Mouse (Mus musculus) mesoderm, embryonic 11.5 days (tissue): ENCODE data around the gene Acad8.

Experiments
- DNase-seq: peaks from one replicate; pipeline ENCODE4 v3.0.0-alpha.2; 2012; ENCODE audit warnings: low read depth, low spot score

Gene Acad8

DNA sequence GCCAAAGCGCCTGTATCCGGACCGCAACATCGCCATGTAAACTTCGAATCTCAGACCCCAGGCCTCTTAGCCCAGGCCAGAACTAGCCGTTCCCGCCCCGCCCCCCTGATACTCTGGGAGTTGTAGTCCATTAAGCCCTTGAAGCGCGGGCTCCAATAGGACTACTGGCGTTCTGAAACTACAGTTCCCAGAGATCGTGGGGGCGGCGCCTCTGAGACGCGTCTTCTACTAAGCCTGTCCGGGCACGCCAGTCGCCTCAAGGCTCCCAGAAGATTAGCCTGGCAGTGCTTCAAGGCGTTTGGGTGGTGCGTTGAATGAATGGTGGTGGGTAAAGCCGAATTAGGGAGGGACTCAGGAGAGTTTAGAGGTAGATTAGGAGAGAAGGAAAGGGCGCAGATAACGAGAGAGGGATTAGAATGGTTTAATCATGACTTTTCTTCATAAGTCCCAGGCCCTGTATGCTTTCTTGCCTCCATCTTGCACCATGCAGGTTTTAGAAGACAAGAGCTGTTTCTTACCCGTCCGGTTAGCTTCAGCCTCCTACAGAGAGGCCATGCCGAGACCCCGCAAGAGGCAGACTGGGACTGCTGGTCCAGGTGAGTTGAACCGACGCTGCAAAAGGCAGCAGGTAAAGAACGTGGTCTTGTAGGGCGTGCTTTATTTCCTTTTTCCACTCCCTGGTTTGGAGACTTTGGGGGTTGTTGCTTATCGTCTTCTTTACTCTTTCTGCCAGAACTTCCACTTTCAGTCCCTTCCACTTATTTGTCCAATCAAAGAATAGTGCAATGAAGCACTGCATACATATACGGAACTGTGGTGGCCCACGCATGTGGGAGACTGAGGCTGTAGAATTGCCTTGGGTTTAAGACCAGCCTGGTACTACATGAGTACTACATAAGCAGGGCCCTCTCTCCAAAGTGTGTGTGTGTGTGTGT, at the start of gene Acad8, which contains the start of gene Thyn1:
TSS of gene Acad8 (minus strand) at position 106 of the 935 bp plus-strand sequence.
TSS of gene Thyn1 (plus strand) at position 250 of the 935 bp plus-strand sequence.
- peak; percentile 95 for DNase-seq

DNA sequence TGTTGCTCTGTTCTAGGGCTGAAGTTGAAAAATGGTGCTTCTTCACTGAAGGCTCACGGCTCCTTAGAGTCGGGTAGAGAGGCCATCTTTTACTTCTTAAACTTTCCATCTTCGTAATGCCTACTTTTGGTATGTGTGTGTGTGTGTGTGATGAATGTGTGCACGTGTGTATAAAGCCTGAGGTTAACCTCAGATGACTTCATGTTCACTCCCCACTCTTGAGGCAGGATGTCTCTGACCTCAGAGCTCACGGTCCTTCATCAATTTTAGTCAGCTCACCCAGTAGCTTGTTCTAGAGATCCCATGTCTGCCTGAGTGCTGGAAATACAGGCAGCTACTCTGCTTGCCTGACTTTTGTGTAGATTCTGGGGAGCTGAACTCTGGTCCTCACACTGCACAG, 44.5 kb upstream of the Acad8 start:
- no peak for DNase-seq

DNA sequence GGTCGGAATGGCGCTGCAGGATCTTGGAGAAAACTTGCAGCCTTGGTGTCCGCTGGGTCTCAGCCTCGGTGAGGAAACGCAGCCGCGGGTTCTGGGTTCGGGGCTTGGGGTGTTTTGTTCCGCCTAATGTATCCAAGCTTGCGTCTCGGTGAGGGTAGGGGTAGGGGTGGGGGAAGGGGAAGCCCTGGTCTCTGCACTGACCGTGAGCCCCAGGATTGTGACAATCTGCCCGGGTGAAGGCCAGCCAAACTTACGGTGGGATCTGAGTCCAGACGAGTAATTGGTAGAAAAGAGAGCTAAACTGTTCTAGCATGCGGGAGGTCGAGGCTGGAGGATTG, 31.4 kb upstream of the Acad8 start:
- DNase-seq, result no peak

DNA sequence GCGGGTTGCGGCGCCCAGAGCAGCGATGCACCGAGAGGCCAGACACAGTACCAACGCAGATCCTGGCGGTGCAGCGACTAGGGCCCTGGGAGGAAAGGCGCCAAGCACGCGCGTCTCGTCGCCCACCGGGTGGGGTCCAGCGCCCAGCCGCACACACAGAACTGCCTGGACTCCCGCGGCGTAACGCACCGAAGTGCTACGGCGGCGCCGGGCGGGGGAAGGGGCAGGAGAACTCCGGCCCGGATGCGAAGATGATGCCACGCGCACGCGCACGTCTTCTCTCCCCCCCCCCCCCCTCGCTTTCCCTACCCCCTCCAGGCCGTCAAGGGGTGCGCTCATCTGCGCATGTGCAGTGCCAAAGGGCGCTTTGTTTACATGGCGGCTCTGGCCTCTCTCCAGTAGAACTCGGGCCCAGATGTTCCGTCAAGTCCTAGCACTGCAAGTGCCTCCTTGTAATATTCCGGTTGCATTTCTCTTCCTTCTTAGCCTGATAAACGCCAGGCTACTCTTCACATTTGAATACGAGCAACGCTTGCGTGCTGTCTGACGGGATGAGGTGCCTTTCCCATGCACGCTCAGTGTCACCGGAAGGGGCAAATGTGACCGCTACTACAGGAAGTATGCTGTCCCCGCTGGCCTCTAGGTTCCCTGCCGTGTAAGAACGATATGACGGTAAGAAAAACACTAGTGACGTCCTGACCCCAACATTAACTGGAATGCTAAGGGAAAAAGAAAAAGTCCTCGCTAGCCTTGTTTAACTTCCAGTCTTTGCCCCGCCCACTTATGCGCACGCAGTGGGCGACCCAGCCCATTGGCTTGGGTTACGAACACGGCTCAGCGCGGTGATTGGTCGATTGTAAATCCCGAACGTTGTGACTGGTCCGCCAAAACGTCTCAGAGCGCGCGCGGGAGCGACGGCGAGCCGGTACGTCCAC, 30.7 kb upstream of the Acad8 start, which contains the start of the genes Vps26b and Ncapd3:
TSS of gene Vps26b (minus strand) at position 238 of the 935 bp plus-strand sequence.
TSS of gene Ncapd3 (plus strand) at position 348 of the 935 bp plus-strand sequence.
- DNase-seq, result peak; percentile 99

DNA sequence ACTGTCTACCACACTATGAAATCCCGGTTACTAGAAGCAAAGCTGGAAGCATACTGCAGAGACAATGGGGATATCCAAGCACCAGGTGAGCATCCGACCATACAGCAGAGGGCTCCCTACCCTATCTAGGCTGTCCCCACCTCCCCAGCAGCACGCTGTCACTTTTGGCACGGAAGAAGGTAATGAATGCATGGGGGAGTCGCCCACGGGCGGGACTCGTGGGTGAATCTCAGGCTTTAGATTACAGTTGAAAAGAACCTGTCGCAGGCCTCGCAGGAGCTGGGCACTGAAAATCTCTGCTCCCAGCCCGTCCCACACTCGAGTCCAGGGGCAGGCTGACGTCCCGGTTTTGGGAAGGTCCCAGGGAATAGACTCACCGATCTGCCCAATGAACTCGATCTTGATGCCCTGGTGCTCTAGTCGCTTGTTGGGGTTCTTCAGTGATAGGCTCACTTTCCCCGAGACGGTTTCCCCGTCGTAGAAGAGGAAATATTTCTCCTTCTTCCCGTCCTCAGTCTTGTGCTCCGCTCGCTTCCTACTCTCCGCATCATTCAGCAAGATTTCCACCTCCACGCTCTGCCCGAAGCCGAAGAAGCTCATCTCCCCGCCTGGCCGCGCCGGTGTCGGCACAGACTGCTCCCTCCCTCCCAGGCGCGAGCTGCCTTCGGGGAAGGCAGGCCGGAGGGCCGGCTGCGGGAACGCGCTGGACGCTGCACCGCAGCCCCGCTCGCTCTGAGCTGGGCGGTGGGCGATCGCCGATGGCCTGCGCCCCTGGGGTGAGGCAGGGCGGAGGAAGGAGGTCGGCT, 29.9 kb upstream of the Acad8 start:
- DNase-seq, result peak; percentile 22

DNA sequence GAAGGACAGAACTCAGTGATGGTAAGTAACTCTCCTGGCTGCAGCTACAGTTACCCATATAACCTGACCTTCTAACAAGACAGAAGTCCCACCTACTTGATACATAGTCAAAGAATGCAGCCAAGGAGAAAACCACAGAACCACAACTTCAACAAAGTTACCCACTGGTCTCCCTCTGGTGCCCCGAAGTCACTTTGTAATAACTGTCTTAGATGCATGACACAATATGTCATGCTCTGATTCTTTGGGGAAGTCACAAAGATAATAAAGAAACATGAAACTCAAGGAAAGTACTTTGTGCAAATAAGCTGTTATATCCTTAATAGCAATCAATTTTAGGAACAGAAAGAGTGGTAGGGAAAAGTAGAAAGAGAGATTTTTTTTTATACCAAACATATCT, 27.3 kb upstream of the Acad8 start:
- no peak for DNase-seq

DNA sequence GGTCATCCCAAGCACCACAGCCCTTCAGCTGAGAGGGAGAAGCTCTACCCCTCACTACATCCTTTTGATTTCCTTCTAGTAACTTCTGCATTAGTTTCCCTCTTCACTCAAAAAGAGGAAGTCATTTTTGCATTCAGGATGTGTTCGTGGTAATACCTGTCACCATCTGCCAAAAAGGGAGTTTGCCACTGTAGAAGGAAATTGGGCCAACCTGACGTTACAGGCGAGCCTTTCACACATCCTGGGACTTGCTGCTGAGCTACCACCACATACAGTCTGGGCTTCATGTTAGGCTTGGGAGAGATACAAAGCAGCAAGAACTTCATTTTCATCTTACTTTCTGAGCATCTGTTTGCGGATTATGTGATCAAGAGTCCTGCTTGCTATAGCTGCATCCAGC, 24.3 kb upstream of the Acad8 start:
- DNase-seq, result no peak

DNA sequence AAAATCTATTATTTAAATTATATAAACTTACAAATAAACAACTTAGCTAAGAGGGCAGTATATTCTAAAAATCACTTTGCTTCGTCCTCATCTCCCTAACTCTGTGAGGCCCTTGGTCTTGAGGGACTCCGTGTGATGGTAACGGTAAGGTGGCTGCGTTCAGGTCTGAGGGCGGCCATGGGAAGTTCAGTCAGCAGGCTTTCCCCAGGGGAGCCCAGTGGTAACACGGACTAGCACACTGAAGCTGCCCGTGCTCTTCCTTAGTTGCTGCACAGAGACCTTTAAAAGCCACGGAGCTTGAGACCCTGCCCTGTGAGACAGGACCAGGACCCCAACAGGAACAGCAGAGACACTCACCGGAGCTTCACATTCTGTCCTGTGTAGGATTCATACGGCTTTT, 19.6 kb upstream of the Acad8 start:
- no peak for DNase-seq

DNA sequence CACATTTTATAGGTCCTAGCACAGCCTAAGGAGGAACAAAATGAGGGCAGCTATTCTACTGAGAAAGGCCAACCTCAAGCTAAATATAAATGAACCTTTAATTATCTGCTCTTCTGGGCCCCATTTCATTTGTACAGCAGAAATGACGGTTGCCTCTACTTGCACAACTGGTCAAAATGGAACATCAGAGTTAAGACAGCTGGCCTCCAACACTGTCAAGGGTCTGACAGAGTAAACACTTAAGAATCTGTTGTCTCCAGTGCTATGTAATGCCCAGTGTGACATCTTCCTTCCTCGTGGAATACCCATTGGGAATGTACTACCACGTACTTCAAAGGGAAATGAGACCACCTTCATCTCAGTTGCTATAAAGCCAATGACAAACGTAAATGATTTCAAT, 12.2 kb upstream of the Acad8 start:
- DNase-seq, result no peak

DNA sequence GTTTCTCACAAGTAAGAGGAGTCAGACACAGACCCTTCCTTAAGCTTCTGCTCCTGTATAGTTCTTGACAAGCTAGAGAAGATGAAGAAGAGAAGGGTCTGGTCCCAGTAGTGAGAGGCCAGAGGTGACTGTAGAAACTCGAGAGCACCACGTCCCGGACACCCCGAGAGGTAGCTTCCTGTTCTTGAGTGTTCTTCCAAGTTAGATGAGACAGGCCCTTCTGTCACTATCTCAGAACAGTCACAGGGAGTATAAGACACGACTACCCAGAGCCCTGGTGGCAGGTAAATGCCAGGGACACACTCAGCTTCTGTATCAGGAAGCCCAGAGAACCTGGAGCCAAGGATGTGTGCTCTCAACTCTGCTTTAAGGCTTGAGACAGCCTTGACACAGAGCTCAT, 9.9 kb upstream of the Acad8 start:
- no peak for DNase-seq

DNA sequence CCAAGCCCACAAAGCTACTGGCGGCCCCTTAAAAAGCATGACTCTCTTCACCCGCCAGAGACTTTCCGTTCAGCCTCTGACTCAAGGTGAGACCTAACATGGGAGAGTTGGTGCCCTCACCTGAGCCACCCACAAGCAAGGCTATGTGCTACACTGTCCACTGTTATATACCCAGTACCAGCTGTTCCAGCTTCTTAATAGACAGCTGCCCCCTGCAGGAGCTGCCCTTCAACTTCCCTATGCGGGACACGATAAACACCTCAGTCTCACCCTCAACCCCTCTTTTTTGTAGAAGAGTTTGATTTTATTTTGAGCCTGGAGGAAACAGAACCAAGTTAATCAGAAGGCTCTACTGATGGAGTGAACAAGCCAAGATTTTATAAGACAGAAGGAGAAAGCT, 7.5 kb upstream of the Acad8 start:
- no peak for DNase-seq

DNA sequence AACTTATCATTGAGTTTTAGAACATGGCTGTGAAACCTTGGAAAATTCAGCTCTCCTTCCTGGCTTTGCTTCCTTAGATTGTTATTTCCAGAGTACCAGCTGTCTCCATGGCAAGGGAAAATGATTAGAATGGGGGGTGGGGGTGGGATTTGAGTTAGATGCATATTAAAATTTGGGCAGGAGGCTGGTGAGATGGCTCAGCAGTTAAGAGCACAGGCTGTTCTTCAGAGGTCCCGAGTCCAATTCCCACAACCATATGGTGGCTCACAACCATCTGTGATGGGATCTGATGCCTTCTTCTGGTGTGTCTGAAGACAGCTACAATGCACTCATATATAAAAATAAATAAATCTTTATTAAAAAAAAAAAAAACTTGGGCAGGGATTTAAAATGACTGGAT, 6.6 kb upstream of the Acad8 start:
- no peak for DNase-seq

DNA sequence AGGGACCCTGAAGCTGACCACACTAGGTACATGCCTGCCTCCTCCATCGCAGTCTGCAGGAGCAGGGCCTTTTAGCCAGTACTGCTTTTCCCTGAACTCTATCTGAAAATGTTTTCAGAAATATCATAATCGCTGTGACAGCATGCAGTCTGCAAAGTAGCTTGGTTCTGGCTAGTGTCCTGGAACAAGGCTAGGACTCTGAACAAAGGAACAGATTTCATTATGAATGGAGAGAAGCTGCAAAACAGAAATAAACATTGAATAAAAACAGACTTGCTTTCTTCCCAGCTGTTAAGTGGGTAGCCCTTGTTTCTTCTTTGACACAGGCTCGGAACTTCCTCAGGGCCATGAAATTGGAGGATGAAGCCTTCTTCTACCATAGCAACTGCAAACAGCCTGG, 5.9 kb upstream of the Acad8 start:
- no peak for DNase-seq

DNA sequence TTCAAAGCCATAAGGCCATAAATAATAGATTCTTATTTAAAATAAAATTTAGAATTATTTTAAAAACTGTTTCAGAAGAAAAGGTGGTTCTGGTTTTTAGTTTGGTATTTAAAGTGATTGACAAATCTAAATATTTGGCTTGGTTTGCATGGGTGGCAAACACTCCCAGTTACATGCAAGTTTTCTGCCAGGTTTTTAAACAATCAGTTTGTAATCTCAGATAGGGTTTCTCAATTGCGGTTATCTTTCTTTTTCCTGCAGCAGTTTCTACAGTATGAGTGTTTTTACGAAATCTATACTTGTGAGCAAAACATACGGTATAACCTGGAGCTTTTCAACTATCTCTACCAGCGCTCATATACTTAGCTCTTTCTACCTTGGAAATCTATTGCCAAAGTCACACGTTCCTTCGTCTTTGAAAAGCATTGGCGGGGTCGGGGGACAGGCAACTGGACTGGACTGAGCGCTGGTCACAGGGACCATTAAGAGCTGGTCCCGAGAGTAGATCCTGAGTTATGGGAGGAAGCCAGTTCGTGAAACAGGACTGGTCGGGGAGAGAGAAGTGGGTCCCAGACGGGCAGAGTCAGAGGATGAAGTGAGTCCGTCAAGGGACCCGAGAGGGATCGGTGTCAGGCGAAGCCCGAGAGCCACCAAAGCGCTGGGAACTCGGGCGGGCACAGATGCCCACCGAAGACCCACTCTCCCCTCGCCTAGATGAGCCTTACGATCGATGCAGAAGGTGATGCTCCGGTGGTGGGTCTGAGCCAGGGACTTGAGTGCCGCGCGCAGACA, 501 bp downstream of the Acad8 start:
- no peak for DNase-seq

DNA sequence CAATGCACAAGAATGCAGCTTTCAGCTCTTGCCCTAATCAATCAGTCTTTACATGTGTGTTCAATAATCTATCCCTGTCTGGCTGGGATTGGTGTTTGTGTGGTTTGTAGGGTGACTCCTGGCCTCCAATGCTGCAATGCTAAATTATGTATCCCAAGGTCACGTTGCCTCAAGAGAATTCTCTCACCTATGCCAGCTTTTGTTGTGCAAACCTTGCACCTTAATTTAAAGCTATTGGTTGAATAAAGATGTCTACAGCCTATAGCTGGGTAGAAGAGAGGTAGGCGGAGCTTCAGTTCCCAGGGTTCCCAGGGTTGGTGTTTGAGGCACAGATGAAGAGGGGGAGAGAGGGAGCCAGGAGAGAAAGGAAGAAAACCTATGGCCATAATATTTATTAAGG, 1.9 kb downstream of the Acad8 start:
- DNase-seq, result no peak

DNA sequence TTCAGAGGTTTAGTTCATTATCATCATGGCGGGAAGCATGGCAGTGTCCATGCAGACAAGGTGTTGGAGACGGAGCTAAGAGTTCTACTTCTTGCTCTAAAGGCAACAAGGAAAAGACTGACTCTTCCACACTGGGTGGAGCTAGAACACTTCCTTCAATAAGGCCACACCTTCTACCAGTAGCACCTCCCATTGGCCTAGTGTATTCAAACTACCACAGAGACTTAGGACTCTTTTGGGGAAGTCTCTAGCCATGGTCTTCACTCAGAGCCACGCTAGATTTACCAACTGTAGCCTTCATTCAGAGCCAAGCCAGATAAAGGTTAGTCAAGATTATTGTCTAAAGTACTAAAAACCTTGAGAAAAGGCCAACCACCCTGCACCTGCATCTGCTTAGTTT, 2.3 kb downstream of the Acad8 start:
- no peak for DNase-seq

DNA sequence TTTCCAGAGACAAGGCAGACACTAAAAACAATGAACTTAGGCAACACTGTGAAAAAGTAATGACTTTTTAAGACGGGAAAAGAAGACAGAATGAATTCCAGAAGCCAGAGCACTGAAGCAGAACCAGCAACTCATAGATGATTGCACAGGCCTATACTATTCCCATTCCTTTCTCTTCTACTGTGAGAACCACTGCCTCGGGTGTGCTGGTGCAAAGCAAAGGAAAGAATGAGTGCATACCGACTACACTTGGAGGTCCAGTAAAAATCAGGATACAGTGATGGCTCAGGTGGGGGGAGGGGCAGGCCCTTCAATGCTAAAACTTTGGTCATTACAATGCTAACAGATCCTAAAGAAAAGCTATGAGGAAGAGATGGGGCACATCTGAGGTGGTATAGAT, 5.5 kb downstream of the Acad8 start:
- DNase-seq, result no peak

DNA sequence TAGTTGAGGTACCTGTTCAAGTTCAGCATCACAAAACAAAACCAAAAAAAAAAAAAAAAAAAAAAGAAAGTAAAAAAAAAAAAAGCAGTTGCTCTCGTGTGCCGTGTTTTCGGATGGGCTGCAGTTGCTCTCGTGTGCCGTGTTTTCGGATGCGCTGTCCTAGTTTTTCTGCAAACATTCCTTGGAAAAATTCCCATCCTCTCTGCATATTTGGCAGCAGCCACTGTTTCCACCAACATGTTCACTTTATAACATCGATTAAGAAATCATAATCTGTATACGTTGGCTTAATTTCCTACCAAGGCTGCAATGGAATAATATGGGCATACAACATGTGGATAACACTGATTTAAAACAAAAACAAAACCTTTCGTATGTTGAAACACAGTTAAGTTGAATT, 6.2 kb downstream of the Acad8 start:
- no peak for DNase-seq

DNA sequence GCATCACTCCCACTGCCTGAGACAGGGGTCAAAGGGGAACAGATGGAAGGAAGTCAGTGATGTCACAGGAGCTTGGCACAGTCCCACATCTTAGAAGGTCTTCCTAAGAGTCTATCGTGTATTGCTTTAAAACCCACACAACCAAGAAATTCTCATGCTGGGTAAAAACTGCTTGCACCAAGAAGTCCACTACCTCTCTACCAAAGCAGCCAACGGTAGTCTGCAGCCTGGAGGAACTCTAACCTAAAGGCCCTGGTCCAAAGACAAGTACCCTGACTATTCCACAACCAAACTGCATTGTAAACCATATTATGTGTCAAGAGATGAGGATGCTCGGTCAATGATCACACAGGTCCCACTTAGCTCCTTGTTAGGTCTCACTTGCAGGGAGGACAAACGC, 9.2 kb downstream of the Acad8 start:
- no peak for DNase-seq

DNA sequence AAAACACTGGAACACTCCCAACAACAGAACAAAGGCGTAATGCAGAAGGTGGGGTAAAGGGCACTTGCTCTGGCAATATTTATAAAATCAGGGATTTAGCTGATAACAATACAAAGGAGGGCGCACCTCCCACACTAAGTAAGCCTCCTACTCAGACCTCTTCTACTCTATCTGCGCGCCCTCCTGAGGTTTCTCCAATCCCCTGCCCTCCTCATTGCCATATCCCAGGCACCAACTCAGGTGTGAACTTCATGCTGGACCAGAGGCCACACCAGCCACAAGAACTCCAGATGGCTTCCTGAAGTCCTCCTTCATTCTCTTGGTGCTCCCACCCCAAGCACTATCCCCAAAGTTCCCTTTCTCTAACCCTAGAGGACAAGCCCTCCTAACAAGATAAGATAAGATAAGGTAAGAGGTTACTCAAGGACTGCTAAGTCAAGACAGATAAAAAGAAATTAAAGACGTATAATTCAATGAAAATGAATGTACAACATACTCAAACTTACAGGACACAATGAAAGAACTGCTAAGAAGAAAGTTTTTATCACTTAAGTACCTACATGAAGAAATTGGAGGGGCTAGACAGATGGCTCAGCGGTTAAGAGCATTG, 13.6 kb downstream of the Acad8 start:
- no peak for DNase-seq
